Mouse (Mus musculus) forebrain, postnatal 0 days (tissue): ENCODE data around the gene Psma7. TPM values are rescaled to one million over a fixed set of nuclear protein-coding genes. Genes with fewer than 3 reads are reported as not detected.

ENCODE experiments used
- ATAC-seq: fragments of 200-750 bp; cut with Nextera tagmentation; 2 replicates; pipeline ENCODE4 v1.8.0; 2017; ENCODE audit warnings: mild to moderate bottlenecking, moderate library complexity
- DNase-seq: peaks from one replicate; pipeline ENCODE4 v3.0.0-alpha.2; 2015
- H3K27ac ChIP-seq: fragments of 300-500 bp; sonication (generic); 2 replicates; pipeline ENCODE4 v1.5.1; 2014; ENCODE audit warnings: low read depth, mild to moderate bottlenecking, antibody characterized with exemption, low read length, moderate library complexity, mixed read lengths
- H3K27me3 ChIP-seq: fragments of 300-500 bp; sonication (generic); 2 replicates; pipeline ENCODE4 v1.6.1; 2014; ENCODE audit warnings: mild to moderate bottlenecking, low read length, mixed read lengths; ENCODE audit not compliant: insufficient read depth
- H3K36me3 ChIP-seq: fragments of 300-500 bp; sonication (generic); 2 replicates; pipeline ENCODE4 v1.6.1; 2014; ENCODE audit warnings: mild to moderate bottlenecking, moderate library complexity; ENCODE audit not compliant: insufficient read depth
- H3K4me1 ChIP-seq: fragments of 300-500 bp; sonication (generic); 2 replicates; pipeline ENCODE4 v1.6.1; 2014; ENCODE audit warnings: antibody characterized with exemption; ENCODE audit not compliant: insufficient read depth
- H3K4me2 ChIP-seq: fragments of 300-500 bp; sonication (generic); 2 replicates; pipeline ENCODE4 v1.6.1; 2014; ENCODE audit warnings: low read depth, mild to moderate bottlenecking, moderate library complexity
- H3K4me3 ChIP-seq: fragments of 300-500 bp; sonication (generic); 2 replicates; pipeline ENCODE4 v1.5.1; 2014; ENCODE audit warnings: low read depth, low read length, mixed read lengths
- H3K9ac ChIP-seq: fragments of 300-500 bp; sonication (generic); 2 replicates; pipeline ENCODE4 v1.6.1; 2014; ENCODE audit warnings: mild to moderate bottlenecking
- H3K9me3 ChIP-seq: fragments of 300-500 bp; sonication (generic); 2 replicates; pipeline ENCODE4 v1.6.1; 2016; ENCODE audit warnings: low read length
- CTCF ChIP-seq: sonication (generic); IDR thresholded peaks from 2 replicates; pipeline ENCODE4 v1.5.1; 2016; ENCODE audit warnings: antibody characterized with exemption, control low read depth, low read depth
- WGBS: fragments of 180-500 bp; shearing (Covaris S2); extraction: QIAGEN DNeasy Blood & Tissue Kit; methylation state at CpG from one replicate; pipeline ENCODE4 v1.1.7; 2014; 5-methylcytosine and 5-hydroxymethylcytosine counted together
- polyA plus RNA-seq: library from polyadenylated mRNA; unstranded; fragments of >200 nt; fragmentation: Nextera tagmentation; extraction: Ambion mirVana; gene quantifications from 2 replicates; pipeline ENCODE4 v1.2.1, GENCODE M21; 2015
- total RNA-seq: library from RNA; depleted of rRNA; stranded (reverse); fragments of >200 nt; gene quantifications from 2 replicates; pipeline ENCODE4 v1.2.3, GENCODE M21; 2014

Gene Psma7
- total and polyA plus RNA-seq, 2 experiments from 2014 or later, result 301 to 581 TPM

GRCm38 (mm10) chr2:180045283-180045682 lies 3.0 kb upstream of the Psma7 start:
- Histone ChIP-seq H3K4me3 (no peak overlapping the region), H3K9me3 (no peaks in the 10 kb centered on the region), H3K4me1 (peaks cover 21% of the 10 kb centered on the region), H3K27ac (no peak overlapping the region), H3K36me3 (peaks cover 6% of the 10 kb centered on the region; the same call in 1 of the 2 replicates), H3K9ac (no peak overlapping the region), H3K27me3 (no peaks in the 10 kb centered on the region), H3K4me2 (no peak overlapping the region)
- DNase-seq (peak; percentile 47), ATAC-seq (no peak)
- TF ChIP-seq CTCF, result peak; percentile 71
- 49% methylated on average over 4 of the region's 4 CpGs for WGBS

- no peak for TF ChIP-seq CTCF
- DNase-seq, result peak; percentile 87
- Histone ChIP-seq H3K9me3 (no peaks in the 10 kb centered on the region), H3K4me3 (peak overlapping the region; percentile 76), H3K9ac (peak overlapping the region; percentile 97), H3K36me3 (peaks cover 18% of the 10 kb centered on the region), H3K27ac (peak overlapping the region; percentile 97), H3K4me2 (peak overlapping the region; percentile 79), H3K4me1 (peaks cover 24% of the 10 kb centered on the region), H3K27me3 (no peaks in the 10 kb centered on the region)
- WGBS, result 2% methylated on average over 66 of the region's 66 CpGs
- peak; percentile 84 for ATAC-seq
Observed at GRCm38 (mm10) chr2:180042858-180043515, 754 bp upstream of the Psma7 start.

- peaks cover 29% of the 10 kb centered on the region for H3K36me3 ChIP-seq
- H3K27ac ChIP-seq, result peak overlapping the region; percentile 97
- DNase-seq (peak; percentile 63), ATAC-seq (peak; percentile 25)
- peak overlapping the region; percentile 97 for H3K9ac ChIP-seq
- H3K4me1 ChIP-seq, result peaks cover 24% of the 10 kb centered on the region
- no peaks in the 10 kb centered on the region for H3K9me3 ChIP-seq
- H3K4me2 ChIP-seq, result peak overlapping the region; percentile 79
- WGBS, result under 1% methylated on average over 62 of the region's 66 CpGs
- H3K27me3 ChIP-seq, result no peaks in the 10 kb centered on the region
- no peak for TF ChIP-seq CTCF
- peak overlapping the region; percentile 76 for H3K4me3 ChIP-seq
Observed at GRCm38 (mm10) chr2:180041577-180042255, 517 bp downstream of the Psma7 start.

- H3K27me3 ChIP-seq, result no peaks in the 10 kb centered on the region
- peaks cover 24% of the 10 kb centered on the region for H3K4me1 ChIP-seq
- no peak overlapping the region for H3K27ac ChIP-seq
- no peak for TF ChIP-seq CTCF
- no peaks in the 10 kb centered on the region for H3K9me3 ChIP-seq
- H3K9ac ChIP-seq, result no peak overlapping the region
- H3K4me2 ChIP-seq, result peak overlapping the region; percentile 79
- H3K36me3 ChIP-seq, result peaks cover 37% of the 10 kb centered on the region
- peak overlapping the region; percentile 76; the same call in 1 of the 2 replicates for H3K4me3 ChIP-seq
- WGBS, result 57% methylated on average over 6 of the region's 6 CpGs
- DNase-seq, result no peak
- no peak for ATAC-seq
Observed at GRCm38 (mm10) chr2:180040406-180040805, 1.8 kb downstream of the Psma7 start.

GRCm38 (mm10) chr2:180034753-180035152 lies 7.5 kb downstream of the Psma7 start:
- Histone ChIP-seq H3K9me3 (no peaks in the 10 kb centered on the region), H3K4me1 (no peaks in the 10 kb centered on the region), H3K4me2 (no peak overlapping the region), H3K27me3 (no peaks in the 10 kb centered on the region), H3K27ac (no peak overlapping the region), H3K9ac (no peak overlapping the region), H3K4me3 (no peak overlapping the region), H3K36me3 (peaks cover 91% of the 10 kb centered on the region)
- no peak for TF ChIP-seq CTCF
- DNase-seq (no peak), ATAC-seq (no peak)
- 71% methylated on average over 5 of the region's 5 CpGs for WGBS

GRCm38 (mm10) chr2:180033956-180034355 lies 8.3 kb downstream of the Psma7 start:
- no peak overlapping the region for H3K4me3 ChIP-seq
- DNase-seq, result no peak
- H3K27me3 ChIP-seq, result no peaks in the 10 kb centered on the region
- ATAC-seq, result no peak
- H3K27ac ChIP-seq, result no peak overlapping the region
- 68% methylated on average over 3 of the region's 3 CpGs for WGBS
- no peaks in the 10 kb centered on the region for H3K4me1 ChIP-seq
- no peaks in the 10 kb centered on the region for H3K9me3 ChIP-seq
- H3K9ac ChIP-seq, result no peak overlapping the region
- H3K4me2 ChIP-seq, result no peak overlapping the region
- peaks cover 96% of the 10 kb centered on the region for H3K36me3 ChIP-seq
- no peak for TF ChIP-seq CTCF

- ATAC-seq (no peak), DNase-seq (no peak)
- peaks cover 96% of the 10 kb centered on the region for H3K36me3 ChIP-seq
- H3K4me3 ChIP-seq, result no peak overlapping the region
- WGBS, result 59% methylated on average over 3 of the region's 3 CpGs
- no peaks in the 10 kb centered on the region for H3K9me3 ChIP-seq
- no peak overlapping the region for H3K9ac ChIP-seq
- no peak for TF ChIP-seq CTCF
- no peak overlapping the region for H3K4me2 ChIP-seq
- no peaks in the 10 kb centered on the region for H3K27me3 ChIP-seq
- H3K4me1 ChIP-seq, result no peaks in the 10 kb centered on the region
- H3K27ac ChIP-seq, result no peak overlapping the region
Observed at GRCm38 (mm10) chr2:180032925-180033324, 9.3 kb downstream of the Psma7 start.
